Mouse (Mus musculus): Measurements from ENCODE around the gene Kptn. TPM values are rescaled to one million over a fixed set of nuclear protein-coding genes. Genes with fewer than 3 reads are reported as not detected.

Kptn gene
- 26.6 and 26.7 TPM in 2 replicates for polyA plus RNA-seq (2014; fragmentation: Nextera tagmentation; extraction: Ambion mirVana)

- TF ChIP-seq CTCF (IDR thresholded peaks at IDR 0.05; ENCODE audit: low read depth) = peak; percentile 88
- peaks cover 33% of the 10 kb centered on the region for H3K36me3 ChIP-seq (ENCODE audit: insufficient read depth)
- DNase-seq = peak; percentile 97
Observed at GRCm38 (mm10) chr7:16119569-16120261, at the start of gene Kptn. Kptn (plus strand) TSS chr7:16119895.

GRCm38 (mm10) chr7:16070846-16071245 lies 48.8 kb upstream of the Kptn start:
- Histone ChIP-seq H3K4me3 (ENCODE audit: low read depth, low read length) (no peak overlapping the region), H3K4me1 (ENCODE audit: insufficient read depth) (no peaks in the 10 kb centered on the region), H3K4me2 (no peak overlapping the region), H3K27ac (ENCODE audit: low read depth) (no peak overlapping the region), H3K9ac (no peak overlapping the region), H3K36me3 (ENCODE audit: insufficient read depth) (no peaks in the 10 kb centered on the region), H3K27me3 (ENCODE audit: insufficient read depth, low read length) (no peaks in the 10 kb centered on the region), H3K9me3 (ENCODE audit: low read depth, low read length) (no peaks in the 10 kb centered on the region)
- no peak for DNase-seq
- no peak for TF ChIP-seq CTCF (IDR thresholded peaks at IDR 0.05; ENCODE audit: low read depth)
- no peak for ATAC-seq (ENCODE audit: insufficient read depth)

More at GRCm38 (mm10) chr7:16119569-16120261, at the start of gene Kptn:
- WGBS = 1% methylated on average over 33 of the region's 33 CpGs
- Histone ChIP-seq H3K4me2 (peak within 1 kb of the TSS; percentile 66), H3K9ac (peak within 1 kb of the TSS; percentile 65), H3K27ac (ENCODE audit: low read depth) (peak within 1 kb of the TSS; percentile 75), H3K4me3 (ENCODE audit: low read depth, low read length) (peak within 1 kb of the TSS; percentile 60), H3K9me3 (ENCODE audit: low read depth, low read length) (no peaks in the 10 kb centered on the region), H3K4me1 (ENCODE audit: insufficient read depth) (peaks cover 4% of the 10 kb centered on the region; the same call in 1 of the 2 replicates), H3K27me3 (ENCODE audit: insufficient read depth, low read length) (no peaks in the 10 kb centered on the region)
- ATAC-seq (ENCODE audit: insufficient read depth) = peak; percentile 90

GRCm38 (mm10) chr7:16071906-16072305 lies 47.8 kb upstream of the Kptn start:
- no peak for TF ChIP-seq CTCF (IDR thresholded peaks at IDR 0.05; ENCODE audit: low read depth)
- ATAC-seq (ENCODE audit: insufficient read depth) (no peak), DNase-seq (no peak)
- WGBS = 76% methylated on average over 6 of the region's 6 CpGs
- Histone ChIP-seq H3K4me1 (ENCODE audit: insufficient read depth) (no peaks in the 10 kb centered on the region), H3K4me3 (ENCODE audit: low read depth, low read length) (no peak overlapping the region), H3K9me3 (ENCODE audit: low read depth, low read length) (no peaks in the 10 kb centered on the region), H3K27me3 (ENCODE audit: insufficient read depth, low read length) (no peaks in the 10 kb centered on the region), H3K9ac (no peak overlapping the region), H3K27ac (ENCODE audit: low read depth) (no peak overlapping the region), H3K36me3 (ENCODE audit: insufficient read depth) (no peaks in the 10 kb centered on the region), H3K4me2 (no peak overlapping the region)

- ATAC-seq (ENCODE audit: insufficient read depth) = no peak
- no peak overlapping the region for H3K9ac ChIP-seq
- 56% methylated on average over 1 of the region's 1 CpGs for WGBS
- no peak for TF ChIP-seq CTCF (IDR thresholded peaks at IDR 0.05; ENCODE audit: low read depth)
- H3K4me1 ChIP-seq (ENCODE audit: insufficient read depth) = no peaks in the 10 kb centered on the region
- H3K27ac ChIP-seq (ENCODE audit: low read depth) = no peak overlapping the region
- H3K9me3 ChIP-seq (ENCODE audit: low read depth, low read length) = no peaks in the 10 kb centered on the region
- no peak overlapping the region for H3K4me3 ChIP-seq (ENCODE audit: low read depth, low read length)
- H3K36me3 ChIP-seq (ENCODE audit: insufficient read depth) = no peaks in the 10 kb centered on the region
- DNase-seq = peak; percentile 11
- H3K4me2 ChIP-seq = no peak overlapping the region
- no peaks in the 10 kb centered on the region for H3K27me3 ChIP-seq (ENCODE audit: insufficient read depth, low read length)
Observed at GRCm38 (mm10) chr7:16079947-16080346, 39.7 kb upstream of the Kptn start.

- Histone ChIP-seq H3K9me3 (ENCODE audit: low read depth, low read length) (no peaks in the 10 kb centered on the region), H3K36me3 (ENCODE audit: insufficient read depth) (no peaks in the 10 kb centered on the region), H3K4me1 (ENCODE audit: insufficient read depth) (no peaks in the 10 kb centered on the region), H3K27ac (ENCODE audit: low read depth) (no peak overlapping the region), H3K9ac (no peak overlapping the region), H3K4me3 (ENCODE audit: low read depth, low read length) (no peak overlapping the region), H3K27me3 (ENCODE audit: insufficient read depth, low read length) (no peaks in the 10 kb centered on the region), H3K4me2 (no peak overlapping the region)
- DNase-seq (no peak), ATAC-seq (ENCODE audit: insufficient read depth) (no peak)
- TF ChIP-seq CTCF (IDR thresholded peaks at IDR 0.05; ENCODE audit: low read depth) = no peak
- 64% methylated on average over 4 of the region's 4 CpGs for WGBS
Observed at GRCm38 (mm10) chr7:16080581-16080980, 39.1 kb upstream of the Kptn start.

GRCm38 (mm10) chr7:16083361-16083760 lies 36.3 kb upstream of the Kptn start:
- H3K4me3 ChIP-seq (ENCODE audit: low read depth, low read length) = no peak overlapping the region
- no peaks in the 10 kb centered on the region for H3K9me3 ChIP-seq (ENCODE audit: low read depth, low read length)
- 63% methylated on average over 4 of the region's 4 CpGs for WGBS
- H3K27ac ChIP-seq (ENCODE audit: low read depth) = no peak overlapping the region
- H3K9ac ChIP-seq = no peak overlapping the region
- no peak for DNase-seq
- H3K4me1 ChIP-seq (ENCODE audit: insufficient read depth) = no peaks in the 10 kb centered on the region
- H3K36me3 ChIP-seq (ENCODE audit: insufficient read depth) = no peaks in the 10 kb centered on the region
- no peak overlapping the region for H3K4me2 ChIP-seq
- H3K27me3 ChIP-seq (ENCODE audit: insufficient read depth, low read length) = no peaks in the 10 kb centered on the region
- no peak for TF ChIP-seq CTCF (IDR thresholded peaks at IDR 0.05; ENCODE audit: low read depth)
- no peak for ATAC-seq (ENCODE audit: insufficient read depth)

- Histone ChIP-seq H3K4me1 (ENCODE audit: insufficient read depth) (no peaks in the 10 kb centered on the region), H3K27ac (ENCODE audit: low read depth) (no peak overlapping the region), H3K9me3 (ENCODE audit: low read depth, low read length) (no peaks in the 10 kb centered on the region), H3K4me3 (ENCODE audit: low read depth, low read length) (no peak overlapping the region), H3K4me2 (no peak overlapping the region), H3K27me3 (ENCODE audit: insufficient read depth, low read length) (no peaks in the 10 kb centered on the region), H3K36me3 (ENCODE audit: insufficient read depth) (no peaks in the 10 kb centered on the region), H3K9ac (no peak overlapping the region)
- TF ChIP-seq CTCF (IDR thresholded peaks at IDR 0.05; ENCODE audit: low read depth) = no peak
- WGBS = 61% methylated on average over 2 of the region's 2 CpGs
- ATAC-seq (ENCODE audit: insufficient read depth) (no peak), DNase-seq (no peak)
Observed at GRCm38 (mm10) chr7:16087587-16087986, 32.1 kb upstream of the Kptn start.

Data from lung, embryonic 14.5 days (tissue).